Mouse (Mus musculus) small intestine, adult 2 months (tissue): ENCODE results near the gene Ntpcr.

Experiments used
- CTCF ChIP-seq: fragments of 200-500 bp; IDR thresholded peaks from 2 replicates; pipeline ENCODE4 v1.5.1; 2012; ENCODE audit warnings: low read depth, mild to moderate bottlenecking, control low read depth, inconsistent platforms, low read length, moderate library complexity, mixed read lengths; ENCODE audit not compliant: insufficient replicate concordance, insufficient read length; ENCODE audit errors: extremely low read depth
- POLR2A ChIP-seq: fragments of 200-500 bp; IDR thresholded peaks from 2 replicates; pipeline ENCODE4 v1.6.1; 2012; ENCODE audit warnings: low read depth, mild to moderate bottlenecking, control low read depth, inconsistent platforms, low read length, moderate library complexity

- TF ChIP-seq CTCF (no peak), POLR2A (no peak)
Measured at GRCm38 (mm10) chr8:125795341-125795740, 65.6 kb downstream of the Ntpcr start.
